ENCODE assay signal across 27 mouse cellular contexts in genomic region chr12:90283022-90283421, GRCm38 (mm10).
DNase-seq lines count a peak whose midpoint lies in the region; ATAC-seq and TF ChIP-seq lines count a peak whose summit lies in the region.
"Had no signal": no experiment of that assay in that cellular context is flagged by ENCODE, and none has a peak within 500 bp of the region (broad histone marks: within the 10 kb centered on the region; RNA-seq: fewer than 3 reads in every experiment).

No protein-coding gene starts in this region.

- WGBS in forebrain, embryonic 11.5 days = 47% methylated on average over 5 of the region's 5 CpGs
- WGBS in forebrain, postnatal 0 days = 33% methylated on average over 5 of the region's 5 CpGs
- 59% methylated on average over 5 of the region's 5 CpGs for WGBS in hindbrain, embryonic 14.5 days
- 61% methylated on average over 5 of the region's 5 CpGs for WGBS in hindbrain, postnatal 0 days
- 23% methylated on average over 5 of the region's 5 CpGs for WGBS in forebrain, embryonic 14.5 days

- H3K4me2 ChIP-seq in forebrain, embryonic 11.5 days (ENCODE audit: low read depth, low read length, severe bottlenecking) = no peak overlapping the region
- no peak overlapping the region for H3K4me2 ChIP-seq in forebrain, postnatal 0 days (ENCODE audit: low read depth)
- no peak overlapping the region for H3K4me2 ChIP-seq in hindbrain, embryonic 14.5 days (replicated peaks)
- no peak overlapping the region for H3K4me2 ChIP-seq in hindbrain, postnatal 0 days (ENCODE audit: low read depth, low read length)
- no peak overlapping the region for H3K4me2 ChIP-seq in forebrain, embryonic 14.5 days (ENCODE audit: low read length)
- H3K4me2 ChIP-seq: embryonic facial prominence, embryonic 13.5 days; heart, embryonic 11.5 days had no signal

- DNase-seq in forebrain, embryonic 11.5 days (ENCODE audit: low spot score) = peak; percentile 51
- no peak for DNase-seq in forebrain, postnatal 0 days
- DNase-seq in hindbrain, embryonic 14.5 days (ENCODE audit: low spot score) = no peak
- DNase-seq in hindbrain, postnatal 0 days (ENCODE audit: low spot score) = no peak
- peak; percentile 53 for DNase-seq in forebrain, embryonic 14.5 days (ENCODE audit: low spot score)
- no peak for DNase-seq in adipocyte (ENCODE audit: low spot score)
- DNase-seq in right cerebral cortex, postnatal 4 days = no peak
- DNase-seq: adrenal gland, postnatal 10 days; adrenal gland, postnatal 36 days; cerebellum, adult 11-12 months; cerebellum, adult 8-10 months; cerebellum, postnatal 10 days; cerebellum, postnatal 36 days; embryo, embryonic 11 days; gastrocnemius, adult 2 months; gastrocnemius, postnatal 14 days; heart, adult 11 months; heart, postnatal 36 days; kidney, adult 18-20 months had no signal

- H3K9ac ChIP-seq in forebrain, embryonic 11.5 days (ENCODE audit: low read length) = no peak overlapping the region
- no peak overlapping the region for H3K9ac ChIP-seq in forebrain, postnatal 0 days
- no peak overlapping the region for H3K9ac ChIP-seq in hindbrain, embryonic 14.5 days
- H3K9ac ChIP-seq in hindbrain, postnatal 0 days (replicated peaks; ENCODE audit: low read length) = no peak overlapping the region
- no peak overlapping the region for H3K9ac ChIP-seq in forebrain, embryonic 14.5 days (ENCODE audit: low read length)
- H3K9ac ChIP-seq: embryonic facial prominence, embryonic 13.5 days had no signal

- no peaks in the 10 kb centered on the region for H3K9me3 ChIP-seq in forebrain, embryonic 11.5 days (ENCODE audit: control insufficient read depth, low read length)
- H3K9me3 ChIP-seq in forebrain, postnatal 0 days (ENCODE audit: low read length) = no peaks in the 10 kb centered on the region
- no peaks in the 10 kb centered on the region for H3K9me3 ChIP-seq in hindbrain, embryonic 14.5 days (ENCODE audit: control insufficient read depth, low read length)
- no peaks in the 10 kb centered on the region for H3K9me3 ChIP-seq in hindbrain, postnatal 0 days (ENCODE audit: low read length)
- no peaks in the 10 kb centered on the region for H3K9me3 ChIP-seq in forebrain, embryonic 14.5 days (replicated peaks; ENCODE audit: control insufficient read depth, low read length)
- H3K9me3 ChIP-seq: embryonic facial prominence, embryonic 10.5 days; embryonic facial prominence, embryonic 13.5 days had no signal

- no peak for TF ChIP-seq CTCF in forebrain, postnatal 0 days (IDR thresholded peaks at IDR 0.05; ENCODE audit: low read depth)
- TF ChIP-seq CTCF in hindbrain, postnatal 0 days (IDR thresholded peaks at IDR 0.05; ENCODE audit: low read depth) = no peak

- peak; percentile 90 for ATAC-seq in forebrain, embryonic 11.5 days (replicated peaks; ENCODE audit: low FRiP score)
- ATAC-seq in forebrain, postnatal 0 days = no peak
- peak; percentile 57; the same call in 1 of the 2 replicates for ATAC-seq in hindbrain, embryonic 14.5 days (ENCODE audit: low FRiP score)
- no peak for ATAC-seq in hindbrain, postnatal 0 days
- peak; percentile 83 for ATAC-seq in forebrain, embryonic 14.5 days
- ATAC-seq: activated CD4-positive, CD25-positive, alpha-beta regulatory T cell, adult 4 months; hindbrain, embryonic 16.5 days; inflammation-experienced regulatory T-cells, adult 6 months; intestine, embryonic 16.5 days had no signal

- no peak overlapping the region for H3K27ac ChIP-seq in forebrain, embryonic 11.5 days (ENCODE audit: low read depth, low read length)
- H3K27ac ChIP-seq in forebrain, postnatal 0 days (ENCODE audit: low read depth, low read length) = no peak overlapping the region
- H3K27ac ChIP-seq in hindbrain, embryonic 14.5 days = no peak overlapping the region
- no peak overlapping the region for H3K27ac ChIP-seq in hindbrain, postnatal 0 days
- H3K27ac ChIP-seq in forebrain, embryonic 14.5 days (ENCODE audit: low read depth, low read length) = no peak overlapping the region
- H3K27ac ChIP-seq: embryonic facial prominence, embryonic 10.5 days; embryonic facial prominence, embryonic 13.5 days; gastrocnemius, adult 2 months had no signal

- no peaks in the 10 kb centered on the region for H3K27me3 ChIP-seq in forebrain, embryonic 11.5 days (ENCODE audit: control insufficient read depth, insufficient read depth, low read length)
- no peaks in the 10 kb centered on the region for H3K27me3 ChIP-seq in forebrain, postnatal 0 days (ENCODE audit: insufficient read depth, low read length)
- no peaks in the 10 kb centered on the region for H3K27me3 ChIP-seq in hindbrain, embryonic 14.5 days (ENCODE audit: control insufficient read depth, insufficient read depth, low read length)
- H3K27me3 ChIP-seq in hindbrain, postnatal 0 days (ENCODE audit: insufficient read depth, low read length) = no peaks in the 10 kb centered on the region
- H3K27me3 ChIP-seq in forebrain, embryonic 14.5 days (replicated peaks; ENCODE audit: control insufficient read depth, insufficient read depth, low read length) = no peaks in the 10 kb centered on the region
- H3K27me3 ChIP-seq: embryonic facial prominence, embryonic 13.5 days had no signal

- peaks cover 2% of the 10 kb centered on the region; the same call in 1 of the 2 replicates for H3K4me1 ChIP-seq in forebrain, embryonic 11.5 days (replicated peaks; ENCODE audit: control insufficient read depth, insufficient read depth, low read length)
- H3K4me1 ChIP-seq in forebrain, postnatal 0 days (ENCODE audit: insufficient read depth) = no peaks in the 10 kb centered on the region
- no peaks in the 10 kb centered on the region for H3K4me1 ChIP-seq in hindbrain, embryonic 14.5 days (replicated peaks; ENCODE audit: control insufficient read depth, insufficient read depth, low read length)
- H3K4me1 ChIP-seq in hindbrain, postnatal 0 days (ENCODE audit: insufficient read depth, low read length) = no peaks in the 10 kb centered on the region
- H3K4me1 ChIP-seq in forebrain, embryonic 14.5 days (ENCODE audit: control insufficient read depth, insufficient read depth, low read length) = peaks cover 7% of the 10 kb centered on the region
- H3K4me1 ChIP-seq: embryonic facial prominence, embryonic 13.5 days had no signal

- H3K4me3 ChIP-seq in forebrain, embryonic 11.5 days (ENCODE audit: low read depth, low read length) = no peak overlapping the region
- H3K4me3 ChIP-seq in forebrain, postnatal 0 days (ENCODE audit: low read depth, low read length) = no peak overlapping the region
- no peak overlapping the region for H3K4me3 ChIP-seq in hindbrain, embryonic 14.5 days (replicated peaks; ENCODE audit: low read length)
- no peak overlapping the region for H3K4me3 ChIP-seq in hindbrain, postnatal 0 days (ENCODE audit: low read length)
- no peak overlapping the region for H3K4me3 ChIP-seq in forebrain, embryonic 14.5 days (ENCODE audit: low read depth, low read length)
- H3K4me3 ChIP-seq: embryonic facial prominence, embryonic 10.5 days; embryonic facial prominence, embryonic 13.5 days; erythroblast, embryonic 14.5 days; gastrocnemius, adult 2 months had no signal

- no peaks in the 10 kb centered on the region for H3K36me3 ChIP-seq in forebrain, embryonic 11.5 days (ENCODE audit: control insufficient read depth, insufficient read depth, low read length)
- no peaks in the 10 kb centered on the region for H3K36me3 ChIP-seq in forebrain, postnatal 0 days (ENCODE audit: insufficient read depth)
- no peaks in the 10 kb centered on the region for H3K36me3 ChIP-seq in hindbrain, embryonic 14.5 days (replicated peaks; ENCODE audit: control insufficient read depth, insufficient read depth)
- H3K36me3 ChIP-seq in hindbrain, postnatal 0 days (ENCODE audit: insufficient read depth, low read length) = no peaks in the 10 kb centered on the region
- H3K36me3 ChIP-seq in forebrain, embryonic 14.5 days (ENCODE audit: control insufficient read depth, insufficient read depth, low read length) = no peaks in the 10 kb centered on the region
- H3K36me3 ChIP-seq: embryonic facial prominence, embryonic 10.5 days; embryonic facial prominence, embryonic 13.5 days had no signal

Comparison
In these comparisons a context has a peak if more than half of its experiments do, and no peak if none do; other contexts are left out.
1. ATAC-seq: peak in forebrain, embryonic 11.5 days (single experiment), hindbrain, embryonic 14.5 days (single experiment) and forebrain, embryonic 14.5 days (single experiment); none in forebrain, postnatal 0 days (single experiment) and hindbrain, postnatal 0 days (single experiment).
2. DNase-seq: peak in forebrain, embryonic 11.5 days (single experiment) and forebrain, embryonic 14.5 days (single experiment); none in forebrain, postnatal 0 days (single experiment), hindbrain, embryonic 14.5 days (single experiment), hindbrain, postnatal 0 days (single experiment), adipocyte (single experiment) and right cerebral cortex, postnatal 4 days (single experiment).